Mouse (Mus musculus) ES-Bruce4 (cell line): ENCODE measurements around the gene Zfp185. TPM values are rescaled to one million over a fixed set of nuclear protein-coding genes. Genes with fewer than 3 reads are reported as not detected.

Source experiments
- H3K27ac ChIP-seq: 2 replicates; pipeline ENCODE4 v1.5.1; 2012; ENCODE audit warnings: low read length, inconsistent platforms; ENCODE audit not compliant: insufficient read depth
- H3K27me3 ChIP-seq: 2 replicates; pipeline ENCODE4 v1.6.1; 2012; ENCODE audit warnings: mild to moderate bottlenecking, low read length, inconsistent platforms; ENCODE audit not compliant: control insufficient read depth, poor library complexity, insufficient read depth, severe bottlenecking
- H3K36me3 ChIP-seq: 2 replicates; pipeline ENCODE4 v1.6.1; 2012; ENCODE audit warnings: inconsistent platforms, mild to moderate bottlenecking, low read length, moderate library complexity; ENCODE audit not compliant: control insufficient read depth, poor library complexity, insufficient read depth, severe bottlenecking
- H3K4me1 ChIP-seq: one replicate; pipeline ENCODE4 v1.8.1; 2011; ENCODE audit warnings: low read length; ENCODE audit not compliant: control insufficient read depth, insufficient read depth
- H3K4me3 ChIP-seq: 2 replicates; pipeline ENCODE4 v1.5.1; 2011; ENCODE audit warnings: low read depth, mild to moderate bottlenecking, low read length
- H3K9ac ChIP-seq: 2 replicates; pipeline ENCODE4 v1.6.1; 2012; ENCODE audit warnings: low read depth, mild to moderate bottlenecking, inconsistent platforms; ENCODE audit not compliant: poor library complexity, severe bottlenecking
- H3K9me3 ChIP-seq: replicated peaks from 2 replicates; pipeline ENCODE4 v1.6.1; 2012; ENCODE audit warnings: mild to moderate bottlenecking, low read length, inconsistent platforms; ENCODE audit not compliant: control insufficient read depth, poor library complexity, insufficient read depth, severe bottlenecking
- CTCF ChIP-seq: IDR thresholded peaks from one replicate; pipeline ENCODE4 v1.8.1; 2011; ENCODE audit warnings: low read depth, low read length
- EP300 ChIP-seq: IDR thresholded peaks from 2 replicates; pipeline ENCODE4 v1.6.1; 2011; ENCODE audit warnings: low read depth, low read length; ENCODE audit not compliant: insufficient read depth
- POLR2A ChIP-seq: IDR thresholded peaks from one replicate; pipeline ENCODE4 v1.8.1; 2011; ENCODE audit warnings: low read length; ENCODE audit not compliant: insufficient read depth
- polyA plus RNA-seq: library from polyadenylated mRNA; stranded (reverse); fragments of >200 nt; gene quantifications from 2 replicates; pipeline ENCODE4 v1.2.4, GENCODE M21; 2011; ENCODE audit warnings: low read depth; ENCODE audit not compliant: missing spikeins, insufficient read depth, insufficient read length

Gene Zfp185
- 18.8 and 20.2 TPM in 2 replicates for polyA plus RNA-seq

DNA sequence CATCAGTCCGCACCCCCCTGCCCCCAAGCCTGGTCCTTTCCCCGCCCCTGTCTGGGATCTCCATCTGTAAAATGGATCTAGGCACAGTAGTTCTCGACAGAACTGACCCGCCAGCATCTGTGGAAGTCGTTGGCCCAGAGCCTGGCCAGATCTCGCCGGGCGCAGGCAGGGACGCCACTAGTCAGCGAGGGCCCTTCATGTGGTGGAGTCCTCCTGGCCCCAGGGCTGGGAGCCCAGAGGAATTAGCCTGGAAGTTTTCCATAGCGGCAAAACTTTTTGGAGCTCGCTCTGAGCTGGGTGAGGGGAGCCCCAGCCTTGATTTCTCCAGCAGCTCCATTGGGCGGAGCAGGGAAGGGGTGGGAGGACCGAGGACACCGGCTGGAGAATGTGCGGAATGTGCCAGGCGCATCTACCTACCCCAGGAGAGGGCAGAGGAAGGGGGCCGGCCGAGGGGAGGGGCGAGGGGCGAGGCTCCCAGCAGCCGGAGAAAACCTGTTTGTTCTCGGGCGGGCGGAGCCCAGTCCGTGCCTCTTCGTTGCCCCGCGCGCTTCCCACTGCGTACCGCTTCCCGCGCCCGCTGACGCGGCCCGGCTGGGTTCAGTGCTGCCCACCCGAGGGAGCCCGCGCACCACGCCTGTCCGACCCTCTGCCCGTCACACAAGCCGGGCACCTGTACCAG lies at the start of gene Zfp185:
TSS of gene Zfp185 (plus strand) at position 499 of the 679 bp plus-strand sequence.
- Histone ChIP-seq H3K36me3 (no peaks in the 10 kb centered on the region), H3K4me3 (peak within 1 kb of the TSS; percentile 70), H3K9ac (peak within 1 kb of the TSS; percentile 56), H3K27ac (no peak within 1 kb of the TSS), H3K9me3 (no peaks in the 10 kb centered on the region), H3K4me1 (no peaks in the 10 kb centered on the region), H3K27me3 (no peaks in the 10 kb centered on the region)
- TF ChIP-seq CTCF (no peak), EP300 (no peak)

DNA sequence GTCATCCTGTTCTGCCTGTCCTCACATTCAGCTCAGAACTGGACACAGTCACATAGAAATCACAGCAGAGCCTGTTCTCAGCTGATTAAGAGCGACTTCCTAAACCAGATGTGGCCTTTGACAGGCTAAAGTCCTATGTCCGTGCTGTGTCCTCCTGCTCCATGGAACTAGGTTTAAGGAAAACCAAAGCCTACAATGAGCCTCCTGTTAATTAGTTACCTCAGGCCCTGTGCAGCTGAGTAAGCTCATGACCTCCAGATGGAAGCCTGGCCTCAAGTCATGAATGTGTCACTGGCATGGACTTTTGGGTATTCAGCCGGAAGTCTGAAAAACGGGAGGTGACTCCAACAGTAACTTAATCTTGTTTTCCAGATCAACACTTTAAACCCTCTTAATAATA lies 33.7 kb upstream of the Zfp185 start:
- Histone ChIP-seq H3K27ac (no peak overlapping the region), H3K4me3 (no peak overlapping the region), H3K27me3 (no peaks in the 10 kb centered on the region), H3K36me3 (peaks cover 7% of the 10 kb centered on the region), H3K9me3 (peaks cover 4% of the 10 kb centered on the region; the same call in 1 of the 2 replicates), H3K4me1 (no peaks in the 10 kb centered on the region), H3K9ac (no peak overlapping the region)
- TF ChIP-seq CTCF, result no peak

DNA sequence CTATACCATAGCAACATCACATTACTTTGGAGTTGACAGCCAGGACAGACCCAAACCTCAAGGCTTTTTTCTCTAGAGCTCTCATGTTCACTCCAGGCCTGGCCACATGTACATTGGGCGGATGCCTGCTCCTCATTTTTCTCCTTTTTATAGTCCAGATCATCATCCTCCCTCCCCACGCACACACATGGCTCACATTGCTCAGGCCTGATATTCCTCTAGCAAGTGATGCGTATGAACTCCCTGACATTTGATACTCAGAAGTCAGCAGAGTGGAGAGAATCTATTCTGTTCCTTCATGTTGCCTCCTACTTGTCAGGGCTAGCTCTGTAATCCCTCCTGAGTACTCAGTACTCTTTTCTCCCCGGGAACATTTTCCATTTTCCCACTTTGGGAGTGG lies 30.7 kb upstream of the Zfp185 start:
- TF ChIP-seq CTCF (no peak), EP300 (no peak), POLR2A (no peak)
- Histone ChIP-seq H3K9ac (no peak overlapping the region), H3K27ac (no peak overlapping the region), H3K9me3 (no peaks in the 10 kb centered on the region), H3K27me3 (no peaks in the 10 kb centered on the region), H3K4me3 (no peak overlapping the region), H3K36me3 (peaks cover 7% of the 10 kb centered on the region), H3K4me1 (no peaks in the 10 kb centered on the region)

DNA sequence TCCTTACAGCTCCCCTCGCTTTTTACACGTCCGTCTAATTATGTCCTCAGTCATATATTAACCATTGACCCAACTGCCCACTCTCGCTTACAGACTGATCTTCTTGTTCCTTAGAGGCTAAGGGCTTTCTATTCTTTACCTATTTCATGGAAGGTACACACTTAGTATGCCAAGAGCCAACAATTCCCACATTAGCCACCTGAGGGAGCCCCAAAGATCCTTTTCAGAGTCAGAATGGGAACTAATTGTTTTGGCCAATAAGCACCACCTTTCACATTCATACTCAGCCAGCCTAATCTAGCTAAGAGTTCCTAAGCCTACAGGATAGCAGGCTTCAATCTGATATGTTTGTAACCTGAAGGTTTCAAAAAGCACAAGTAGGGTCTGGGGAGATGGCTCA lies 26.7 kb upstream of the Zfp185 start:
- Histone ChIP-seq H3K27ac (no peak overlapping the region), H3K9me3 (no peaks in the 10 kb centered on the region), H3K4me1 (no peaks in the 10 kb centered on the region), H3K27me3 (no peaks in the 10 kb centered on the region), H3K4me3 (no peak overlapping the region), H3K36me3 (peaks cover 4% of the 10 kb centered on the region), H3K9ac (no peak overlapping the region)
- no peak for TF ChIP-seq EP300
- TF ChIP-seq POLR2A, result no peak
- TF ChIP-seq CTCF, result no peak

DNA sequence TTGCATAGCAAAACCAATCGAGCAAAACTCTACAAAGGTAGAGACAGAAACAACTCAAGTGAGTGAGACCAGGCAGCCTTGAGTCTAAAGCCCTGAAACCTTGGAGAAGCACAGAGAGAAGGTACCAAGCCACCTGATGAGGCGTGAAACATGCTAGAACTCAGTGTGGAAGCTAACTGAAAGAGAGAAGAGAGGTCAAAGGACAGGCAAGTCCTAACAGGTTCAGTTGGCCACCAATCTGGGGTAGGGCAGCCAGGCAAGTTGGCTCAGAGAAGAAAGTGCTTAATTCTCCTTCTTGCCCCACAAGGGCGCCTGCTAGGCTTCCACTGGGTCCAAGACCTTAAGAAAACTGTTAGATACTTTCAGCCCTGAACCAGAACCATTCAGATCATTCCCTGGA lies 25.6 kb upstream of the Zfp185 start:
- TF ChIP-seq EP300 (no peak), CTCF (no peak), POLR2A (no peak)
- H3K36me3 ChIP-seq, result peaks cover under 1% of the 10 kb centered on the region
- H3K4me3 ChIP-seq, result no peak overlapping the region
- no peak overlapping the region for H3K9ac ChIP-seq
- no peak overlapping the region for H3K27ac ChIP-seq
- no peaks in the 10 kb centered on the region for H3K4me1 ChIP-seq
- no peaks in the 10 kb centered on the region for H3K27me3 ChIP-seq
- no peaks in the 10 kb centered on the region for H3K9me3 ChIP-seq

DNA sequence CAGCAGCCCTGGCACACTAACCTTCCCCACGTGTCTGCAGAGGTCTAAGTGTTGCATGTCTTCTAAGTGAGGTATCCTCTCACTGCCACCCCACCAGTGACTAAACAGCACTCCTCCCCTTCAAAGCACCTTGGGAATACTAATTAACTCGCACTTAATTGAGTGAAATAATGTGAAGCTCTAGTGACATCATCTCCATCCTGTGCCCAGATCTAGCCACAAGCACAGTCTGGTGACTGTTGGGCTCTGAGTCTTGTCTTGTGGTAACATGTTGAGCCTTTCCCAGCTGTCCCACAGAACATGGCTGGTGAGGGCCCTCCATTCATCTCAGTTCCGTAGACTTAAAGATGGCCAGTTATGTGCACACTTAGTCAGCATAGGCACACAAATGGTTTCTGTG lies 24.4 kb upstream of the Zfp185 start:
- Histone ChIP-seq H3K9ac (no peak overlapping the region), H3K27me3 (no peaks in the 10 kb centered on the region), H3K36me3 (no peaks in the 10 kb centered on the region), H3K9me3 (no peaks in the 10 kb centered on the region), H3K27ac (no peak overlapping the region), H3K4me3 (no peak overlapping the region), H3K4me1 (no peaks in the 10 kb centered on the region)
- TF ChIP-seq EP300 (no peak), POLR2A (no peak), CTCF (no peak)
